Mouse (Mus musculus) C2C12 (cell line): ENCODE data around the gene Ifi208. TPM values are rescaled to one million over a fixed set of nuclear protein-coding genes. Genes with fewer than 3 reads are reported as not detected.
"Not testable (repeated sequence)": the region's sequence is repeated elsewhere in the genome, so short reads cannot be mapped to it uniquely, and the experiment has no call there.

Source experiments
- H3K27me3 ChIP-seq: one replicate; pipeline ENCODE4 v1.6.1; 2011; ENCODE audit not compliant: control insufficient read depth, insufficient read depth, insufficient read length
- H3K36me3 ChIP-seq: one replicate; pipeline ENCODE4 v1.6.1; 2011; ENCODE audit not compliant: control insufficient read depth, insufficient read depth
- H3K4me3 ChIP-seq: one replicate; pipeline ENCODE4 v1.5.1; 2011; ENCODE audit warnings: mild to moderate bottlenecking, control low read depth; ENCODE audit not compliant: poor library complexity, insufficient read depth, severe bottlenecking
- H3K79me2 ChIP-seq: one replicate; pipeline ENCODE4 v1.6.1; 2011; ENCODE audit not compliant: control insufficient read depth, insufficient read depth
- H3K79me3 ChIP-seq: one replicate; pipeline ENCODE4 v1.6.1; 2011; ENCODE audit warnings: low read depth, control low read depth
- H3ac ChIP-seq: one replicate; pipeline ENCODE3; 2011; ENCODE audit warnings: low read depth; ENCODE audit not compliant: control insufficient read depth, insufficient read length
- CEBPB ChIP-seq: IDR thresholded peaks from one replicate; pipeline ENCODE4 v1.6.1; 2011; ENCODE audit warnings: low read depth, mild to moderate bottlenecking, control low read depth, moderate library complexity
- CTCF ChIP-seq: IDR thresholded peaks from one replicate; pipeline ENCODE4 v1.5.1; 2011; ENCODE audit not compliant: control insufficient read depth, insufficient read depth, insufficient read length
- FOSL1 ChIP-seq: IDR thresholded peaks from one replicate; pipeline ENCODE4 v1.8.0; 2011; ENCODE audit warnings: mild to moderate bottlenecking, low read length; ENCODE audit not compliant: poor library complexity, insufficient read depth, severe bottlenecking
- MAX ChIP-seq: IDR thresholded peaks from one replicate; pipeline ENCODE4 v1.6.1; 2011; ENCODE audit warnings: mild to moderate bottlenecking, control low read depth
- MYOD1 ChIP-seq: IDR thresholded peaks from one replicate; pipeline ENCODE4 v1.6.1; 2011; ENCODE audit warnings: low read depth; ENCODE audit not compliant: control insufficient read depth, insufficient read length
- MYOG ChIP-seq: IDR thresholded peaks from one replicate; pipeline ENCODE4 v1.6.1; 2011; ENCODE audit not compliant: control insufficient read depth, insufficient read length; ENCODE audit errors: extremely low read depth
- USF1 ChIP-seq: IDR thresholded peaks from one replicate; pipeline ENCODE4 v1.6.1; 2011; ENCODE audit warnings: low read depth, mild to moderate bottlenecking, control low read depth, moderate library complexity
- polyA plus RNA-seq: library from polyadenylated mRNA; unstranded; fragments of >200 nt; fragmentation: generic; extraction: Trizol; gene quantifications from one replicate; pipeline ENCODE4 v1.2.1, GENCODE M21; 2012; ENCODE audit warnings: missing spikeins

Gene Ifi208
- polyA plus RNA-seq, 1 experiment, result not detected

DNA sequence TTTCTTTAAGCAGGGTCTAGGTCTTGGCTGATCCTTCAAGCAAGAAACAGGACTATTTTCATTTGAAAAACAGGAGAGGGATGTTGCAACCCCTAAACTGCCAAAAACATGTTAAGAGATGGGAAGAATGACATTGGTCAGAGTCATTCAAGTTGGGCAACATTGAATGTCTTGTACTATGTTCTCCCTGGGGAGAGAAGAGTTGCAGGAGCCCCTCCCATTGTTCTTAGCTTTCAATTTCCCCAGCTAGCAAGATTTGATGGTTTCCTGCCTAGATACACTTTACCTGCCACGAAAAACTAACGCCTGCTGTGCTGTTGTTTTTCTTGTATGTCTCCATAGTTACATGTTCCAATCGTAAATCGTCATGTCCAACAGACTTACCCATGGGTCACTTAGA is 15.5 kb upstream of the Ifi208 start:
- no peaks in the 10 kb centered on the region for H3K27me3 ChIP-seq
- H3ac ChIP-seq, result no peak overlapping the region
- no peak overlapping the region for H3K4me3 ChIP-seq
- no peaks in the 10 kb centered on the region for H3K79me2 ChIP-seq
- no peaks in the 10 kb centered on the region for H3K36me3 ChIP-seq
- peak; percentile 7 for TF ChIP-seq CEBPB
- no peak for TF ChIP-seq FOSL1
- no peaks in the 10 kb centered on the region for H3K79me3 ChIP-seq

DNA sequence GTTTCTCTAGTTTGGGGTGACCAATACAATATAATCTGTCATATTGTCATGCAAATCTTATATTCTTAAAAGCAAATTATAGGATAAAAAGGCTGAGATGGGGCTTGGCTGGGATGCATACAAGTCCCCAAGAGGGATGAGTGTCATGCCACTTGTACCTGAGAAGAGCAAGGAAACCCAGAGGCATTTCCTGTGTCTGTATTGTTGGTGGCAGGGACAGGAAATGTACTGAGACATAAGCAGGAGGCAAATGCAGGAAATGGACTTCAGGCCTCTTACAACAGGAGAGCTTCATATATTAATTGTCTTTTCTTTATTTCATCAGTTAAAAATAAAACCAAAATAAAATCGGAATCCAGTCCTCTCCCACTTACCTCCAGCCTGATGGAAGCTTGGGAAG is 5.1 kb downstream of the Ifi208 start:
- not testable (repeated sequence) for H3K27me3 ChIP-seq, H3ac ChIP-seq, H3K4me3 ChIP-seq, H3K79me3 ChIP-seq, H3K36me3 ChIP-seq, H3K79me2 ChIP-seq

DNA sequence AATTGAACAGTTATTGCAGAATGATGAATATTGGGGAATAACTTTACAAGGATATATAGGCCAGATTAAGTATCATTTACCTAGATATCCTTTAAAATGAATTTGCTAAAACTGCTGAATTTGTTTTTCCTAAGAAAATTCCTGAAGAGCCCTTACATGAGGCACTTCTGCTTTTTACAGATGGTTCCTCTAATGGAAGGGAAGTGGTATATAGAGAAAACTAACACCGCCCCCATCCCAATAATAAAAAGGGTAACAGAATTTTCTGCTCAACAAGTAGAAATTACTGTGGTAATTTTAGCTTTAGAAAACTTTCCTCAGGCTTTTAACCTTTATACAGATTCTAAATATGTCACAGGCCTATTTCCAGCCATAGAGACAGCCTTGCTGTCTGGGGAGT is 20.8 kb downstream of the Ifi208 start:
- H3ac ChIP-seq, result no peak overlapping the region
- H3K36me3 ChIP-seq, result no peaks in the 10 kb centered on the region
- TF ChIP-seq MYOG (no peak), CTCF (no peak), USF1 (no peak), MYOD1 (no peak), CEBPB (no peak), MAX (no peak), FOSL1 (no peak)
- no peaks in the 10 kb centered on the region for H3K79me2 ChIP-seq
- no peak overlapping the region for H3K4me3 ChIP-seq
- no peaks in the 10 kb centered on the region for H3K27me3 ChIP-seq
- H3K79me3 ChIP-seq, result no peaks in the 10 kb centered on the region

DNA sequence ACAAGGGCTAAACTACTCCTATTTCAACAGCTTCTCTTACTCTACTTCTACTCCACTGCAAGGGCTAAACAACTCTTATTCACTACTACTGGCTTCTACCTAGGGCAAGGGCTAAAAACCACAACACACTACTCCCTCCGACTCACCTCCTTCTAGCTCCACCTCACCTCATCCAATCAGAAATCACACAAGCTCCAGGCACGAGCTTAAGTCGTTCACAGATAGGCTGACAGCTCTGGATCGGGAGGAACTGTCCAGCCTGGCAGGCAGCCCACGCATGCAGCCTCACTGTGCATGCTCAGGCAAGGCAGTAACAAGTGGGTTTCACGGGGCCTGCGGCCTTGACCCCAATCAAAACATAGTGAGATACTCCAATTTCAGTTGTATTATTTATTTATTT is 59.7 kb downstream of the Ifi208 start:
- TF ChIP-seq FOSL1 (no peak), MYOG (no peak), CEBPB (no peak), MYOD1 (no peak), USF1 (no peak), MAX (no peak), CTCF (no peak)
- no peak overlapping the region for H3K4me3 ChIP-seq
- no peaks in the 10 kb centered on the region for H3K27me3 ChIP-seq
- no peak overlapping the region for H3ac ChIP-seq
- H3K79me3 ChIP-seq, result no peaks in the 10 kb centered on the region
- no peaks in the 10 kb centered on the region for H3K79me2 ChIP-seq
- peaks cover 5% of the 10 kb centered on the region for H3K36me3 ChIP-seq

- H3K79me2 ChIP-seq, H3K27me3 ChIP-seq, H3ac ChIP-seq, H3K36me3 ChIP-seq, H3K4me3 ChIP-seq, H3K79me3 ChIP-seq: not testable (repeated sequence)
Measured at GRCm38 (mm10) chr1:173735015-173735414, 61.5 kb downstream of the Ifi208 start.

GRCm38 (mm10) chr1:173736986-173737385 is 63.5 kb downstream of the Ifi208 start:
- no peak overlapping the region for H3ac ChIP-seq
- no peaks in the 10 kb centered on the region for H3K27me3 ChIP-seq
- H3K4me3 ChIP-seq, result no peak overlapping the region
- H3K79me3 ChIP-seq, result no peaks in the 10 kb centered on the region
- no peak for TF ChIP-seq MYOG
- peak; percentile 15 for TF ChIP-seq MYOD1
- TF ChIP-seq CEBPB, result no peak
- no peak for TF ChIP-seq MAX
- TF ChIP-seq USF1, result no peak
- no peak for TF ChIP-seq CTCF
- TF ChIP-seq FOSL1, result no peak
- H3K79me2 ChIP-seq, result no peaks in the 10 kb centered on the region
- no peaks in the 10 kb centered on the region for H3K36me3 ChIP-seq

GRCm38 (mm10) chr1:173740537-173740936 is 67.1 kb downstream of the Ifi208 start:
- no peak overlapping the region for H3ac ChIP-seq
- H3K4me3 ChIP-seq, result no peak overlapping the region
- TF ChIP-seq MYOD1 (no peak), MYOG (no peak)
- H3K79me3 ChIP-seq, result no peaks in the 10 kb centered on the region
- H3K79me2 ChIP-seq, result no peaks in the 10 kb centered on the region
- H3K36me3 ChIP-seq, result no peaks in the 10 kb centered on the region
- no peaks in the 10 kb centered on the region for H3K27me3 ChIP-seq
